Mouse (Mus musculus): ENCODE results near the gene Gm26920. TPM values are rescaled to one million over a fixed set of nuclear protein-coding genes. Genes with fewer than 3 reads are reported as not detected.

Gm26920 gene
- total and polyA plus RNA-seq, 3 experiments, result 0.90 TPM; not detected in 2

DNA sequence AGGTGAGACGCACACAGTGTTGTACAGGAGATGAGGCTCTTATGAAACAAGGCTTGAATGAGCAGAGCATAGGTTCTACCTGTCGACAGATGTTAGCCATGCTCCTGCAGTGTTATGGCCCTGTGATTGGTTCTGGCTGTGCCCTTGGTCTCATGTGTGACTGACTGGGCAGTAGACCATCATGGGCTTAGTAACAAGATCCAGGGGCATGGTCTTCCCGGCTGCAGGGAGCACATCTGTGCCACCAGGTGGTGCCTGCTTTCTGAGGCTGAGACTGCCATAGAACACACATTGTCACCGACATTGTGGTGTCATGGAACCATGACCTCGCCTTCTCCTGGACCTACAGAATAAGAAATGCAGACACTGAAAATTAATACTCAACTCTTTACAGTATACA lies 64.9 kb downstream of the Gm26920 start:
- DNase-seq (ENCODE audit: low spot score) (no peak), ATAC-seq (ENCODE audit: extremely low read depth, insufficient number of reproducible peaks, low FRiP score, poor library complexity, severe bottlenecking) (no peak)
- peaks cover 73% of the 10 kb centered on the region for H3K36me3 ChIP-seq (replicated peaks)

DNA sequence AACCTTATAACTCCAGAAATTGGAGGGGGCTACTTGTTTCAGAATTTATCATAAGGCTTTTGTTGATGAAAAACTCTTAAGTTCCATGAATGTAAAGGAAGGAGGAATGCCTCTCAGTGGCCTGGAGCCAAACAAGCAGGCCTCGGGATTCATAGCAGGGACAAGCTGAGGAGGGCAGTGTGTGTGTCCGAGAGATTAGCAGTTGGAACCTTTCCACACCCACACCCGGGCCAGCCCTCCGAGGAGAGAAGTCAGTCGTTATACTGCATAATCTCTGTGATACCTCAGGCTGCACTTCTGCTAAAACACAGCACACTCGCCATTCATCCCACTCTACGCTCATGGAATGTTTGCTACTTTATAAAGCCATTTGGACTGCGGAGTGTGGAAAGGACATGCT lies 66.4 kb downstream of the Gm26920 start:
- Histone ChIP-seq H3K9me3 (replicated peaks) (no peaks in the 10 kb centered on the region), H3K27me3 (ENCODE audit: insufficient read depth, low read length) (no peaks in the 10 kb centered on the region), H3K36me3 (replicated peaks) (peaks cover 87% of the 10 kb centered on the region), H3K4me1 (ENCODE audit: insufficient read depth, low read depth, low read length) (peaks cover 3% of the 10 kb centered on the region; the same call in 1 of the 2 replicates), H3K4me3 (ENCODE audit: low read depth, low read length) (no peak overlapping the region)
- no peak for TF ChIP-seq GATA2 (IDR thresholded peaks at IDR 0.05; ENCODE audit: borderline replicate concordance, low read depth, low read length)
- no peak for TF ChIP-seq CTCF (IDR thresholded peaks at IDR 0.05; ENCODE audit: low read depth, low read length)
- TF ChIP-seq POLR2AphosphoS5 (IDR thresholded peaks at IDR 0.05; ENCODE audit: insufficient replicate concordance, low read depth, low read length), result no peak
- TF ChIP-seq TAL1 (conservative IDR thresholded peaks at IDR 0.05; ENCODE audit: low read depth, low read length), result no peak
- no peak for TF ChIP-seq GATA1 (IDR thresholded peaks at IDR 0.05; ENCODE audit: borderline replicate concordance, low read length)
- ATAC-seq (ENCODE audit: extremely low read depth, insufficient number of reproducible peaks, low FRiP score, poor library complexity, severe bottlenecking), result no peak
- DNase-seq (ENCODE audit: low spot score), result no peak

More for the DNA sequence above, 64.9 kb downstream of the Gm26920 start:
- Histone ChIP-seq H3K9me3 (replicated peaks) (no peaks in the 10 kb centered on the region), H3K27me3 (ENCODE audit: insufficient read depth, low read length) (no peaks in the 10 kb centered on the region), H3K4me3 (ENCODE audit: low read depth, low read length) (no peak overlapping the region), H3K4me1 (ENCODE audit: insufficient read depth, low read depth, low read length) (peaks cover 3% of the 10 kb centered on the region; the same call in 1 of the 2 replicates)
- TF ChIP-seq TAL1 (conservative IDR thresholded peaks at IDR 0.05; ENCODE audit: low read depth, low read length), result no peak
- TF ChIP-seq GATA1 (IDR thresholded peaks at IDR 0.05; ENCODE audit: borderline replicate concordance, low read length), result no peak
- TF ChIP-seq GATA2 (IDR thresholded peaks at IDR 0.05; ENCODE audit: borderline replicate concordance, low read depth, low read length), result no peak
- TF ChIP-seq POLR2AphosphoS5 (IDR thresholded peaks at IDR 0.05; ENCODE audit: insufficient replicate concordance, low read depth, low read length), result no peak
- TF ChIP-seq CTCF (IDR thresholded peaks at IDR 0.05; ENCODE audit: low read depth, low read length), result no peak

DNA sequence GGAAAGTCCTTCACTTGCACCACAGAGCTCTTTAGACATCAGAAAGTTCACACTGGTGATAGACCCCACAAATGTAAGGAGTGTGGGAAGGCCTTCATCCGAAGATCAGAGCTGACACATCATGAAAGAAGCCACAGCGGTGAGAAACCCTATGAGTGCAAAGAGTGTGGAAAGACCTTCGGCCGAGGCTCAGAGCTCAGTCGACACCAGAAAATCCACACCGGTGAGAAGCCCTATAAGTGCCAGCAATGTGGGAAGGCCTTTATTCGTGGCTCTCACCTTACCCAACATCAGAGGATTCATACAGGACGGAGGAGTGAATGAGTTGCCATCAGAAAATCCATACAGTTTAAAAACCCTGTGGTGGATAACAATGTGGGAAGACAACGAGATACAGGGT lies 66.9 kb downstream of the Gm26920 start:
- TF ChIP-seq GATA1 (IDR thresholded peaks at IDR 0.05; ENCODE audit: borderline replicate concordance, low read length), result no peak
- TF ChIP-seq POLR2AphosphoS5 (IDR thresholded peaks at IDR 0.05; ENCODE audit: insufficient replicate concordance, low read depth, low read length), result no peak
- no peak for TF ChIP-seq GATA2 (IDR thresholded peaks at IDR 0.05; ENCODE audit: borderline replicate concordance, low read depth, low read length)
- TF ChIP-seq CTCF (IDR thresholded peaks at IDR 0.05; ENCODE audit: low read depth, low read length), result no peak
- no peak for TF ChIP-seq TAL1 (conservative IDR thresholded peaks at IDR 0.05; ENCODE audit: low read depth, low read length)
- no peak for ATAC-seq (ENCODE audit: extremely low read depth, insufficient number of reproducible peaks, low FRiP score, poor library complexity, severe bottlenecking)

DNA sequence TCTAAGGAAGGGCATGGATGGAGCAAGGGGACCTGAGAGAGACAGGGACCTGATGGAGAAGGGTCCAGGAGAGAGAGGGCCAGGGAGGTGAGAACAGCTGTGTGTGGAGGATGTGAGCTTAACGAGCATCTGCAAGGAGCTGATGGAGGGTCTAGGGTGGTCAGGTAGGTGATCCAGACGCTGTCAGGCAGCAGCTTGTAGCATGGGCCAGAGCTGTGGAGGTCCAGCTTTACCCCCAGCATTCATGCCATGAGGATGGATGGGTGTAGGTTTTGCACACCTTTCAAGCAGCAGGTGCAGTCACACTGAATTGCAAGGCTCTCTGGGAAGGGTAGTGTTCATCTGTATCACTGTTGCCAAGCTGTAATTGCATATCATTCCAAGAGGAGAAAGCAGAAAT lies 70.7 kb downstream of the Gm26920 start:
- no peak for TF ChIP-seq CTCF (IDR thresholded peaks at IDR 0.05; ENCODE audit: low read depth, low read length)
- no peak for TF ChIP-seq GATA1 (IDR thresholded peaks at IDR 0.05; ENCODE audit: borderline replicate concordance, low read length)
- no peak for TF ChIP-seq POLR2AphosphoS5 (IDR thresholded peaks at IDR 0.05; ENCODE audit: insufficient replicate concordance, low read depth, low read length)
- TF ChIP-seq TAL1 (conservative IDR thresholded peaks at IDR 0.05; ENCODE audit: low read depth, low read length), result no peak
- TF ChIP-seq GATA2 (IDR thresholded peaks at IDR 0.05; ENCODE audit: borderline replicate concordance, low read depth, low read length), result no peak
- ATAC-seq (ENCODE audit: extremely low read depth, insufficient number of reproducible peaks, low FRiP score, poor library complexity, severe bottlenecking) (no peak), DNase-seq (ENCODE audit: low spot score) (no peak)
- Histone ChIP-seq H3K36me3 (replicated peaks) (peaks cover 91% of the 10 kb centered on the region), H3K4me3 (ENCODE audit: low read depth, low read length) (no peak overlapping the region), H3K4me1 (ENCODE audit: insufficient read depth, low read depth, low read length) (no peaks in the 10 kb centered on the region; the same call in 1 of the 2 replicates), H3K9me3 (replicated peaks) (no peaks in the 10 kb centered on the region), H3K27me3 (ENCODE audit: insufficient read depth, low read length) (no peaks in the 10 kb centered on the region)

More for the DNA sequence above, 66.9 kb downstream of the Gm26920 start:
- peaks cover 88% of the 10 kb centered on the region for H3K36me3 ChIP-seq (replicated peaks)
- H3K4me3 ChIP-seq (ENCODE audit: low read depth, low read length), result no peak overlapping the region
- DNase-seq (ENCODE audit: low spot score), result no peak
- no peaks in the 10 kb centered on the region for H3K27me3 ChIP-seq (ENCODE audit: insufficient read depth, low read length)
- peaks cover 3% of the 10 kb centered on the region; the same call in 1 of the 2 replicates for H3K4me1 ChIP-seq (ENCODE audit: insufficient read depth, low read depth, low read length)
- H3K9me3 ChIP-seq (replicated peaks), result no peaks in the 10 kb centered on the region

DNA sequence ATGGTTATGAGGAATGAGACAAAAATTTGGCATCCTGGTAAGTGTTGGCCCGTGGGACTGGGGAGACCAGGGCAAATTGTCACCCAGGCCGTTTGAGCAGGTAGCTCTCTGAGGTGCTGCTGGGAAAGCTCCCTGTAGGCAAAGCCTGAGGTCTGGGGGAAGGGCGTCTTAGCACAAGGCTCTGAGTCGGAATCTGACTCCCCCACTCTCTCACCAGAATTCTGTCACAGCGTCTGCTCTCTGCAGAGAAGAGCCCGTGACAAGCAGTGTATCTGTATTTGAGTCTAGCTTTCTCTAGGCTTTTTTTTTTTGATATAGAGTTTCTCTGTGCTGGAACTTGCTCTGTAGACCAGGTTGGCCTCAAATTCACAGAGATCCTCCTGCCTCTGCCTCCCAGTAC lies 73.0 kb downstream of the Gm26920 start:
- Histone ChIP-seq H3K36me3 (replicated peaks) (peaks cover 89% of the 10 kb centered on the region), H3K27me3 (ENCODE audit: insufficient read depth, low read length) (no peaks in the 10 kb centered on the region), H3K4me1 (ENCODE audit: insufficient read depth, low read depth, low read length) (no peaks in the 10 kb centered on the region), H3K4me3 (ENCODE audit: low read depth, low read length) (no peak overlapping the region), H3K9me3 (replicated peaks) (no peaks in the 10 kb centered on the region)
- DNase-seq (ENCODE audit: low spot score) (no peak), ATAC-seq (ENCODE audit: extremely low read depth, insufficient number of reproducible peaks, low FRiP score, poor library complexity, severe bottlenecking) (no peak)
- TF ChIP-seq CTCF (IDR thresholded peaks at IDR 0.05; ENCODE audit: low read depth, low read length) (no peak), GATA1 (IDR thresholded peaks at IDR 0.05; ENCODE audit: borderline replicate concordance, low read length) (no peak)

DNA sequence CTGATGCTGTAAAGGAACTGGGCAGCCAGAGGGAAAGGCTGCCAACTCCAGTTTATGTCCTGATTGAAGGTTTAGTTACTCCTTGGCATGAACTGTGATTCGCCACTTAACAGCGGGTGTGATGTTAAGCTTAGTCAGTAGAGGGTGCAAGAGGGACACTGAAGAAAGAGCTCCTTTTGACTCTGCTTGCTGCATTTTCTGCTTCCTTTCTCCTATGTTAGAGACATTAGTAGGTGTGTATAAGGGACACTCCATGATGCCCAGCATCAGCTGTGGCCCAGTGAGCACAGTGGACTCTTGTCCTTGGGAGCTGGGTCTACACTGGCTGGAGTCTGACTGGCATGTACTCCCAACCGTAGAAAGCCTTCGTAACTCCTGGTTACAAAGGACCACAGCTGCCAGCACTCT lies 77.2 kb downstream of the Gm26920 start:
- no peak for ATAC-seq (ENCODE audit: extremely low read depth, insufficient number of reproducible peaks, low FRiP score, poor library complexity, severe bottlenecking)
- peak; percentile 29 for DNase-seq (ENCODE audit: low spot score)
- Histone ChIP-seq H3K9me3 (replicated peaks) (no peaks in the 10 kb centered on the region), H3K27me3 (ENCODE audit: insufficient read depth, low read length) (no peaks in the 10 kb centered on the region), H3K36me3 (replicated peaks) (peaks cover 89% of the 10 kb centered on the region), H3K4me3 (ENCODE audit: low read depth, low read length) (no peak overlapping the region), H3K4me1 (ENCODE audit: insufficient read depth, low read depth, low read length) (no peaks in the 10 kb centered on the region; the same call in 1 of the 2 replicates)
- TF ChIP-seq GATA2 (IDR thresholded peaks at IDR 0.05; ENCODE audit: borderline replicate concordance, low read depth, low read length) (no peak), CTCF (IDR thresholded peaks at IDR 0.05; ENCODE audit: low read depth, low read length) (0 out of 2 replicates have a peak, but pooled peaks have one; percentile 16), GATA1 (IDR thresholded peaks at IDR 0.05; ENCODE audit: borderline replicate concordance, low read length) (no peak)

All from G1E (cell line).